Mouse (Mus musculus): ENCODE data around the gene Surf1. TPM values are rescaled to one million over a fixed set of nuclear protein-coding genes. Genes with fewer than 3 reads are reported as not detected.

The Surf1 gene
- 10 to 100 TPM; 36.3 to 50.3 (median 43.0) TPM for total RNA-seq (2022)

- peak; percentile 63 to 66 for DNase-seq (ENCODE audit: low spot score in 2 of 2)
Measured at GRCm38 (mm10) chr2:26915927-26916728, at the start of gene Surf1, which contains the start of gene Surf2. Gene Surf1 (minus strand): TSS chr2:26916530. Gene Surf2 (plus strand): TSS chr2:26916367.

DNA sequence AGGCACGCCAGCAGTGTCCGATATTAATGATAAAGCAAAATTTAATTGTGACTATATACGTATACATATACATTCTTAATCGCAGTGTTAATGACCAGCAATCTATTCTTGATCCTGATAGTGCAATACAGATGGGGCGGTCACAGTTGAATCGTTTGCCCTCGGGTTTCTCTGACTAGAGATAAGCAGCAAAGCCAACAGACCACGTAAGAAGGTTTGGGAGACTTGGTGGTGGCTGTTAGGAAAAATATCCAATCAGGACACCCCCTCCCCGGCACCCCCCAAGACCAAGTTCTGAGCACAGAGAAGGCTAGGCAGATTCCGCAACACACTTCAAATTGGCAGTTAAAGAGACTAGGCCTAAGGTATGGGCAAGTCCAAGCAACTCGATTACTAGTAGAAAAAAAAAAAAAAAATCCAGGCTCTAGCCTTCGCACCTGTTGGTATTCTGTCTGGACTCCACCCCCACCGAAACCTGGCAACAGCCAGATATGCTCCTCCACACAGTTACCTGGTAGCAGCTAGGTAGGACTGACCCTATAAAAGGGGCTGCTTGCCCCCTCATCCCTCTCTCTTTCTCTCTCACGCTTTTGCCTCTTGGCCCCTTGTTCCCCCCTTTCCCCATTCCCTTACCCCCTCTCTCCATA is 48.5 kb upstream of the Surf1 start:
- DNase-seq (ENCODE audit: low spot score in 2 of 2): no peak

DNA sequence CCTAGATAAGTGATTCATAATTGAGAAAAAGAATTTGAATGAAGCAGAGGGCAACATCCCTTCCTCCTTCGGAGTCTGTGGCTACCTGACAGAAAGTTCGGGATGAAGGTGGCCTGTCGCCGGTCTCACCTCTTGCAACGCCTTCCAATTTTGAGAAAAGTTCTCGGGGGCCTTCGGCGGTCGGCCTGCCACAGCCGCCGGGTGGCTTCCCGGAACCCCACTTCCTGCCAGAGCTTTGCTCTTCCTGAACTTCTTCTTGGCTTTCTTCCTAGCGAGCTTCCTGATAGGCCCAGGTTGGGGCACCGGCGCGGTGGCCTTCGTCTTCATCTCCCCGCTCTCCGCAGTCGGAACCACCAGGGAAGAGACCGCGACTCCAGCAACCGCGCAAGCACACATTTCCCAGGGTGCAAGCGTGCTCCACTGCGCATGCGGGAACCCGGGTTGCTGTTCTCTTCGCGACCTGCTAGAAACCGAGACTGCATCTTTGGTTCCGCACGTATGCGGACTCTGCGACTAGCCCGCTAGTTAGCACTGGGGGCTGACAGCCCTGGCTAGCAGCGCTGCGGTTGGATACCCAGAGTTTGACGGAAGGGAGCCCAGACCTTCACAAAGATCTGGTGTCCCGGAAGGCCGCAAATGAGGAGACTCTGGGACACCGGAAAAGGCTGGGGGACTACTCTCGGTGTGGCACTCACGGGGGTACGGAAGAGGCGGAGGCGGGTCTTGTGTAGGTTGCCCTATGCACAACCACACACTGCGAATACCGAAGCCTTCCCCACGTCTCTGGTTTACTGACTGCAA is 47.8 kb upstream of the Surf1 start, which contains the start of gene Rexo4:
Gene Rexo4, minus strand, starts transcription at position 464 of the 801 bp plus-strand sequence.
- peak; percentile 79 to 86 for DNase-seq (ENCODE audit: low spot score in 2 of 2)

GRCm38 (mm10) chr2:26960756-26961155 is 44.4 kb upstream of the Surf1 start:
- DNase-seq (ENCODE audit: low spot score in 2 of 2): no peak

GRCm38 (mm10) chr2:26957488-26957859 is 41.1 kb upstream of the Surf1 start:
- DNase-seq (ENCODE audit: low spot score in 2 of 2): no peak

GRCm38 (mm10) chr2:26956811-26957487 is 40.6 kb upstream of the Surf1 start:
- no peak for DNase-seq (ENCODE audit: low spot score in 2 of 2)

DNA sequence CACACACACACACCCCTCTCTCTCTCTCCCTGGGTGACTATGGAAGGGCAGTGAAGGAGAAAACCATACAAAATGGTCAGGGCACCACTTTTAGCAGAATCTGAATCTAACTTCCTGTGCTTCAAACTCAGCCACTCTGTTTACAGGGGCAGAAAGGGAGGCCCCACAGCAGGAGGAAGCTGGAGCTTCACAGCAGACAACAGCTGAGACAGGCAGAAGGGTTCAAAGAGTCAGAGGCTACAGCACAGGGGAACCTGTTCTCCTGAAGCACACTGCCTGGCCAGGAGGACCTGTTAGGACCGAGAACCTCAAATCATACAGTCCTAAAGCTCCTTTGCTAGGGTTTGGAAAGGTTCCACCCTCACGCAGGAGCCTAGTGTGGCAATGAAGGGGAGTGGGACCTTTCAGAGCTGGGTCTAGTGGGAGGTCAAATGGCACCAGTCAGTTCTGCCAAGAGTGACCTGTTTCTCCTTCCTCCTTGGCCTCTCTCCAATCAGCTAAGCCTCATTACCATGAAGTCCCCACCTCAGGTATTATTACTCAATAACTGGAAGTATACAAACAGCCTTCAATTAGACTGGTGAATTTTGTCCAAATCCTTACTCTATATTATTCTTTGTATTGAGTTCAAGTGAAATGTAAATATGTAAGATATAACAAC is 38.5 kb upstream of the Surf1 start:
- DNase-seq (ENCODE audit: low spot score in 2 of 2): no peak

DNA sequence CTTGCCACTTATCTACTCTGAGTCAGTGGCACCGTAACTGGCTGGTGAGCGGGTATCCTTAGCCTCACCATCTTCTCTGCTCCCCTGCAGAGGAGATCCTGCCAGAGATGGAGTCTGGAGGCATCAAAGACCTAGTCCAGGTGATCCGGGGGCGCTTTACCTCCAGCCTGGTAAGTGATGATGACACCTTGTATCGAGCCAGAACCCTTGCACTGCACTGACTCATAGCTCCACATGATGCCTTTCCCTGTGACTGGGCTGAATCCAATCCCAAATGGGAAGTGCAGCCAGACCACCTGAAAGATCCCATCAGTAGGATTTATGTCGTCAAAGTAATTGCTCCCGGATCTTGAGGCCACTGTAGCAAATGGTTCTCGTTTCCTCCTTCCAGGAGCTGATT is 36.5 kb upstream of the Surf1 start:
- DNase-seq (ENCODE audit: low spot score in 2 of 2): no peak

DNA sequence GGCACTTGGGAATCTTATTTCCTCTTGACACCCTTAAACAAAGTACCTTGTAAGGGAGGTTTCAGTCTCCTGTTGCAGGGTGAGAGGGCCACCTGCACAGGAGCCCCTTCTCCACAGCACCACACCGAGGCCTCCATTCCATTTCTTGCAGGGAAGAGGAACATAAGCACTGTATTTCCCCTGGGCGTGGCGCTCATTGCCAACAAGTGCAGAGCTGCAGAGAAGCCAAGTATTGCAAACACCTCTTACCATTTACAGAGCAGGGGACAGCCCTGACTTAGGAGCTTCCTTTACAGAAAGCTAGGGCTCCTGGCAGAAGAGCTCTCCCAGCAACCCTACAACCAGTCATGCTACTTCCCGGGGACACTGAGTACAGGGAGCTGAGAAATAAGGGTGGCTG is 35.9 kb upstream of the Surf1 start:
- DNase-seq (ENCODE audit: low spot score in 2 of 2): no peak

DNA sequence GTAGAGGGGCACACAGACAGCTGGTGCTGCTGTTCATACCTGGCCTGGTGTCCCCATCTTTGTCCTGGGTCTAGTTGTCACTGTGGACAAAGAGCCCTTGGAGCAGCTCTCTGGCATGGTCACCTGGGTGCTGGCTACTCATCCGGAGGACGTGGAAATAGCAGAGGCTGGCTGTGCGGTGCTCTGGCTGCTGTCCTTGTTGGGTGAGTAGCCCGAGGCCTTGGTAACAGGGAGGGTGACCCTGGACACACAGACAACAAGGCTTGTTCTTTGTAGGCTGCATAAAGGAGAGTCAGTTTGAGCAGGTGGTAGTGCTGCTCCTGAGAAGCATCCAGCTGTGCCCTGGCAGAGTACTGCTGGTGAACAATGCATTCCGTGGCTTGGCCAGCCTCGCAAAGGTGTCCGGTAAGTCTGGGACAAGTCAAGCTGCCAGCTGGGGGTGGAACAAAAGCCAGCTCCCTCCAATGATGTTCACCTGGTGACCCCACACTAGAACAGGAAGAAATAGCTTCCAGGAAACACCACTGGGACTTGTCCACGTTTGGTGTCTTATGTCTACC is 35.1 kb upstream of the Surf1 start:
- DNase-seq (ENCODE audit: low spot score in 2 of 2): no peak

GRCm38 (mm10) chr2:26950411-26950810 is 34.1 kb upstream of the Surf1 start:
- DNase-seq (ENCODE audit: low spot score in 2 of 2): no peak

DNA sequence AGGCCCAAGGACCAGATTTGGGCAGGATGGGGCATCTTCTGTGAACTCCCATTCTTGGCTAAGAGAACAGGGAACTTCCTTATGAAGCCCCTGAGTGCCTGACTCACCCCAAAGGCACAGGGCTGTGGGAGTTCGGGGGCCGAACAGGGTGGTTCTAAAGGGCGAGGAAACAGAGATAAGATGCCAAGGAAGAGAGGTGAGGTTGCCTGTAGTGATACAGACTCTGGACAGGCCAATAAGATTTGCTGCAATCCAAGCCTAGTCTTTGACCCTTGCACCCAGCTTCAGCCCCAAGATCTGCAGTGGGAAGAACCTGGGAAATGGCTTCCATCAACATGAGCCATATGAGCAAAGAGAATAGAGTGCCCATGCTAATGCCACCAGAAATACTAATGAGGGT is 26.9 kb upstream of the Surf1 start:
- DNase-seq (ENCODE audit: low spot score in 2 of 2): no peak

GRCm38 (mm10) chr2:26941539-26941938 is 25.2 kb upstream of the Surf1 start:
- DNase-seq (ENCODE audit: low spot score in 2 of 2): no peak

DNA sequence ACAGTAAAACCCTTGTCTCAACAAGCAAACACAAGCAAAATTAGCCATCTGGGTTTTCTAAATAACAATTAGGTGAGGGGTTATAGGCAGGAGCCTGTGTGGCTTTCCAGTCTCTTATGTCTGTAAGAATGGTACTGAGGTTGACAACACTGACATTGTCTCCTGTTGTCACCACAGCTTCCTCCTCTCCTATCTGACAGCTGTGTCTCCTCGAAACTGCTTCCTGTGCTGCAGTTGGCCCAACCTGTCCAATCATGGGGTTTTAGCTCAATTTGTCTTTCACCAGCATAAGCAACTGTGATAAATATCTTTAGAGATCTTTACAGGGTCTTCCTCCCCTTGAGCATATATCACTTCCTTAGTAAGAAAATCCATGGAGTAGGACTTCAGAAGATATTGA is 20.1 kb upstream of the Surf1 start:
- DNase-seq (ENCODE audit: low spot score in 2 of 2): no peak

DNA sequence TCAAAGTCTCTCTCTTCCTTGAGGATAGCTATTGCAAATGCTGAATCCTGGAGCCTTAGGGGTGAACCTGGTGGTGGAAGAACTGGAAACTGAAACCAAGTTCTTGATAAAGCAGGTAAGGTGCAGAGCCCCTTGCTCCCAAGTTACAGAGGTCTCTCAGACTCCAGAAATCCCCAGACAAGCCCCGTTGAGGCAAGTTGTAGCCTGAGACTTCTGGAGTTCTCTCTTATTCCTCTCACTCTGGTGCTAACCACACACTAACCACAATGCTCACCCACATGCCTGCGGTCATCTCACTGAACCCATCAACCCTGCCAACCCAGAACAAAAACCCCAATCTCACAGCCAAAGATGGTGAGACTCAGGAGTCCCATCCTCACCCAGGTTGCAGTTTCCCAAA is 19.0 kb upstream of the Surf1 start:
- no peak for DNase-seq (ENCODE audit: low spot score in 2 of 2)

DNA sequence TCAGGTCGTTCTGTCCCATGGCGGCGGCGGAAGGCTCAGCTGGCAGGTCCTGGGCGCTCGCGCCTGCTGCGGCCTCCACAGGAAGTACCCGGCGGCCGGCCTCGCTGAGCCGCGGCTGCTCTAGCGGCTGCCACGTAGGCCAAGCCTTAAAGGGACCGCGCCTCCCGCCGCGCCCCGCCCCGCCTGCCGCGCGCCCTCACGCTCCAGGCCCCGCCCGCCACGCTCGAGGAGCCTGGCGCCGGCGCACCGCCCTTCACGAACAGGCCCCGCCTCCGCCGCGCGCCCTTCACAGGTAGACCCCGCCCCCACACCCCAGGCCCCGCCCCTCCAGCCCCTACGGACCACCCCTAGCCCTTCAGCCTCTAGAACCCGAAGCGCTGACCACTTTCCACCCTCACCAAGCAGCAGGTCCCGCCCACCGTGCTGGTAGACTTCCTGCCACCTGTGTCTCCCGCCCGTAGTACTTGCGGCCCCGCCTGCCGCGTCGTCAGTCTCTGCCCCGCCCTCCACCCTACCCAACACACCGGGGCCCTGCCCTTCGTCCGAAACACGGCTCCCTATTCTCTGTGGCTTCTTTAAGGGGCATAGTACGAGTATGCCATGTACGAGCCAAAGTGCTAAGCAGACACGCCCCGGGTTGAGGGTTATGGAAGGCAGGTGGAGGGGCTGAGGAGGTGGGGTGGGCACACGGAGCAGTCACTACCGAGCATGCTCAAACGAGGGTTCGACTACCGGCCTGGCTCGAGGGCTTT is 17.1 kb upstream of the Surf1 start, which contains the start of the genes Surf4 and Stkld1:
Gene Surf4, minus strand, starts transcription at position 625 of the 752 bp plus-strand sequence.
Gene Stkld1, plus strand, starts transcription at position 744 of the 752 bp plus-strand sequence.
- DNase-seq (ENCODE audit: low spot score in 2 of 2): peak; percentile 89 to 95

- DNase-seq (ENCODE audit: low spot score in 2 of 2): peak; percentile 10 to 21
Measured at GRCm38 (mm10) chr2:26932473-26933303, 16.4 kb upstream of the Surf1 start.

DNA sequence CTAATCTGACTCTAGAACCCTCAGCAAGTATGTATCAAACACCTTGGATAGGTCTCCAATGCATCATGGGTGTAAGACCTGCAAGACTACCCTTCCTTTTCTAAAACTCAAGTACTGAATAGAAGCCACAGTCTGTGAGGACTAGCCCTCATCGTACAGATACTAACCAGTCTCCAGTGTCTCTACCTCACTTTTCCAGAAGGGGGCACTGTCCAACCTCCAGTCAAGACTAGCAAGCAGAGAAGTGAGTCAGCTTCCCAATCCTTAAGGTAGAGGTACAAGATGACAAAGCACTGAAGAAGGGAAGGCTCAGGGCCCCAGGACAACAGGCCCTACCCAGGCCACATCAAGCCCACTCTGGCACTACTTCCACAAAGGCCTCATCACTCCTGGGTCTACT is 14.1 kb upstream of the Surf1 start:
- peak; percentile 29 to 39 for DNase-seq (ENCODE audit: low spot score in 2 of 2)
